Mouse (Mus musculus) liver, adult 2 months (tissue): ENCODE measurements around the gene Vip. TPM values are rescaled to one million over a fixed set of nuclear protein-coding genes. Genes with fewer than 3 reads are reported as not detected.
A peak's percentile ranks its signal among the peaks of the same experiment; 100 is the strongest.

Experiments
- DNase-seq: peaks from one replicate; pipeline ENCODE4 v3.0.0-alpha.2; 2011; ENCODE audit warnings: low read depth, low spot score; ENCODE audit errors: extremely low read depth
- H3K27ac ChIP-seq: fragments of 200-500 bp; replicated peaks from 2 replicates; pipeline ENCODE4 v1.5.1; 2012; ENCODE audit warnings: low read depth, mild to moderate bottlenecking, control low read depth, inconsistent platforms, low read length; ENCODE audit not compliant: insufficient read depth
- H3K27me3 ChIP-seq: fragments of 200-500 bp; 2 replicates; pipeline ENCODE4 v1.6.1; 2012; ENCODE audit warnings: mild to moderate bottlenecking, moderate library complexity, low read length, inconsistent platforms; ENCODE audit not compliant: control insufficient read depth, insufficient read depth
- H3K36me3 ChIP-seq: fragments of 200-500 bp; 2 replicates; pipeline ENCODE4 v1.6.1; 2012; ENCODE audit warnings: low read length, inconsistent platforms; ENCODE audit not compliant: control insufficient read depth, insufficient read depth
- H3K4me1 ChIP-seq: fragments of 200-500 bp; 2 replicates; pipeline ENCODE4 v1.6.1; 2011; ENCODE audit warnings: low read length; ENCODE audit not compliant: control insufficient read depth, insufficient read depth
- H3K4me3 ChIP-seq: fragments of 200-500 bp; 2 replicates; pipeline ENCODE4 v1.5.1; 2011; ENCODE audit warnings: low read depth, mild to moderate bottlenecking, control low read depth, low read length, moderate library complexity; ENCODE audit not compliant: insufficient read depth
- H3K79me2 ChIP-seq: fragments of 200-500 bp; 2 replicates; pipeline ENCODE4 v1.6.1; 2012; ENCODE audit warnings: inconsistent platforms, mild to moderate bottlenecking, low read length, moderate library complexity; ENCODE audit not compliant: control insufficient read depth, insufficient read depth
- H3K9ac ChIP-seq: fragments of 200-500 bp; 2 replicates; pipeline ENCODE4 v1.6.1; 2012; ENCODE audit warnings: low read depth, mild to moderate bottlenecking, control low read depth, inconsistent platforms, low read length
- CTCF ChIP-seq: fragments of 200-500 bp; IDR thresholded peaks from 2 replicates; pipeline ENCODE4 v1.5.1; 2011; ENCODE audit warnings: low read depth, low read length, control low read depth
- POLR2A ChIP-seq: fragments of 200-500 bp; IDR thresholded peaks from 2 replicates; pipeline ENCODE4 v1.6.1; 2011; ENCODE audit warnings: low read length, control low read depth; ENCODE audit not compliant: insufficient read depth; ENCODE audit errors: extremely low read depth
- WGBS: fragments of 180-500 bp; shearing (Covaris S2); methylation state at CpG from one replicate; pipeline ENCODE4 v1.1.7; 2018; 5-methylcytosine and 5-hydroxymethylcytosine counted together
- polyA plus RNA-seq: library from polyadenylated mRNA; depleted of rRNA; stranded (reverse); fragments of >200 nt; gene quantifications from 2 replicates; pipeline ENCODE4 v1.2.3, GENCODE M21; 2012; rRNA removed
- total RNA-seq: library from RNA; depleted of rRNA; stranded (reverse); fragments of >200 nt; gene quantifications from 2 replicates; pipeline ENCODE4 v1.2.3, GENCODE M21; 2014; rRNA removed

Gene Vip
- total RNA-seq (0.07 TPM in 1 of 2 replicates, not detected in the other), polyA plus RNA-seq (not detected in 2 replicates)

DNA sequence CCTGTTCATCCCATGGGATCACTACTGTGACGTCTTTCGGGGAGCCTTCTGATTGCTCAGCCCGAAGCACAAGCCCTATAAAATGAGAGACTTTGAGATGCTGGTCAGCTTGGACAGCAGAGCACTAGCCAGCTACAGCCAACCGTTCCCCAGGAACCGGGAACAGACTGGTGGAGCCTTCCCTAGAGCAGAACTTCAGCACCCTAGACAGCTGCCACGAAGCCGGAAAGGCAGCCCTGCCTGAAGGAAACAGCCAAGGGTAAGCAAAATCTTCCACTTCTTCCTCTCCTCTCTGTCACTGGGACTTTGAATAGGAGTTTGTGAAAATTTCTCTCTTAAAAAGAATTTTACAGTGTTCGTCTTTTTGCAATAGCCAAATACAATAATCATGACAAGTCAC is at the start of gene Vip:
Gene Vip, plus strand, starts transcription at position 107 of the 400 bp plus-strand sequence.
- H3K9ac ChIP-seq: no peak within 1 kb of the TSS
- TF ChIP-seq POLR2A: no peak
- TF ChIP-seq CTCF: no peak
- no peak within 1 kb of the TSS for H3K27ac ChIP-seq
- no peak for DNase-seq
- no peaks in the 10 kb centered on the region for H3K79me2 ChIP-seq
- no peaks in the 10 kb centered on the region for H3K4me1 ChIP-seq
- H3K4me3 ChIP-seq: no peak within 1 kb of the TSS
- no peaks in the 10 kb centered on the region for H3K27me3 ChIP-seq
- WGBS: 27% methylated on average over 8 of the region's 8 CpGs
- H3K36me3 ChIP-seq: no peaks in the 10 kb centered on the region

DNA sequence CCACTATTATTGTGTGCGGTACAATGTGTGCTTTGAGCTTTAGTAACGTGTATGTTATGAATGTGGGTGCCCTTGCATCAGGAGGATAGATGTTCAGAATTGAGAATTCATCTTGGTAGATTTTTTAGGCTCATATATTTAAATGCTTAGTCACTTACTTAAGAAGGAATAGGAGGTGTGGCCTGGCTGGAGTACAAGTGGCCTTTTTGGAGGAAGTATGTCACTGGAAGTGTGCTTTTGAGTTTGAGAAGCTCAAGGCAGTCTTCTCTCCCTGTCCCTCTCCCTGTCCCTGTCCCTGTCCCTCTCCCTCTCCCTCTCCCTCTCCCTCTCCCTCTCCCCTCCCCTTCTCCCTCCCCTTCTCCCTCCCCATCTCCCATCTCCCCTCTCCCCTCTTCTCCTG is 48.0 kb upstream of the Vip start:
- no peaks in the 10 kb centered on the region for H3K36me3 ChIP-seq
- no peaks in the 10 kb centered on the region for H3K79me2 ChIP-seq
- DNase-seq: no peak
- no peak overlapping the region for H3K4me3 ChIP-seq
- WGBS: 92% methylated on average over 2 of the region's 2 CpGs
- H3K27me3 ChIP-seq: no peaks in the 10 kb centered on the region
- H3K9ac ChIP-seq: no peak overlapping the region
- TF ChIP-seq CTCF (no peak), POLR2A (no peak)
- H3K4me1 ChIP-seq: no peaks in the 10 kb centered on the region
- H3K27ac ChIP-seq: no peak overlapping the region

DNA sequence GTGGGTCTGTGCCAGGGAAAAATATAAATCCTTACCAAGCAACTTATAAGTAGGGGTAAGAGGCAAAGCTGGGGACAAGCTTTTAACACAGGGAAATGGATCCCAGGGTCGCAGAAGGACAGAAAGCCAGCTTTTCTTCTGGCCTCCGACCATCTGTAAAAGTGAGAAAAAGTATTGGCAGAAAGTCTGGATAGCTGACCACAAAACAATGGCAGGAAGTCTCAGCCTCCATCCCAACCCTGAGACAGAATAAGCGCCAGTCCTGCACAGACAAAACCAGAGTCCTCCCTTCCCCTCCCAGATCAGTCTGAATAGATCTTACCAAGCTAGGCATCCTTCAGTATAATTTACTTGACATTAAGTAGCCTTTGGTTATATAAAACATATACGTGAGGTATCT is 47.0 kb upstream of the Vip start:
- Histone ChIP-seq H3K27me3 (no peaks in the 10 kb centered on the region), H3K36me3 (no peaks in the 10 kb centered on the region), H3K9ac (no peak overlapping the region), H3K79me2 (no peaks in the 10 kb centered on the region), H3K27ac (peak overlapping the region; percentile 76; the same call in 1 of the 2 replicates), H3K4me3 (no peak overlapping the region), H3K4me1 (no peaks in the 10 kb centered on the region)
- no peak for DNase-seq
- WGBS: 71% methylated on average over 4 of the region's 4 CpGs
- no peak for TF ChIP-seq POLR2A
- TF ChIP-seq CTCF: no peak

DNA sequence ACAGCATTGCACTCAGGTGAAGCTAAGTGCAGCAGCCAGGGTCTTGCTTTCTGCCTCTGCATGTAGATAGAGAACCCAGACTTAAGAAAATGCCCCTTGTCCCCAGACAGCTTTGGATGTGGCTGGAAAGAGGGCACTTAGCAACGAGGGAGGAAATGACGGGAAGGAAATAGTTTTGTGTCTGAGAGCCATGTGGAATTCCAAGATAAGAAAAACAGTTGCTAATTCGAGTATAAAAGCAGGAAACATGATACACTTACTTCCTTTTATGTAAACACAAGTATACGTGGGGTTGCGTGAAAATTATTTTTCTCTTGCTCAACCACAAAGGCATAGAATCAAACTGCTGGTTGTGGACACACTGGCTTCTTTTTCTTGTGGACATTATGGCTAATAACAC is 45.6 kb upstream of the Vip start, which contains the start of gene Myct1:
Gene Myct1, plus strand, starts transcription at position 312 of the 400 bp plus-strand sequence.
- peak within 1 kb of the TSS; percentile 40 for H3K4me3 ChIP-seq
- peak within 1 kb of the TSS; percentile 29 for H3K27ac ChIP-seq
- H3K36me3 ChIP-seq: no peaks in the 10 kb centered on the region
- TF ChIP-seq CTCF: no peak
- TF ChIP-seq POLR2A: no peak
- DNase-seq: peak; percentile 8
- 40% methylated on average over 5 of the region's 5 CpGs for WGBS
- H3K9ac ChIP-seq: no peak within 1 kb of the TSS; the same call in 1 of the 2 replicates
- no peaks in the 10 kb centered on the region for H3K79me2 ChIP-seq
- no peaks in the 10 kb centered on the region for H3K4me1 ChIP-seq
- no peaks in the 10 kb centered on the region for H3K27me3 ChIP-seq

DNA sequence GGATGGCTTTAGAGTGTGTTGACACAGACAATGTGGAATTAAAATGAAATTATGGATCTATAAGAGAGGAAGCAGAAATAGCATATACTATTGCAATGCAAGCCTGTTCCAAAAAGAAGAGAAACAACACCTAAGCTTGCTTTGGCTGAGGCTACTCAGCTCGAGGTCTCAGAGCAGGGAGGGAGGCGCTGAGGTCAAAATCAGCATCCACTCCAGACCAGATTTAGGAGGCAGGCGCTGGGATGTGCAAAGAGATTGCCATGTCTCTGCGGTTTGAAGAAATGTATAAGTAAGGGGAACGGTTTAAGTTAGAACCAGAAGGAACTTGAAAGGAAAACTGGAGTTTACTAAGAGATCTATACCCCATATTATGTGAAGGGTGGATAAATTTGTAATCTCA is 44.6 kb upstream of the Vip start:
- H3K4me1 ChIP-seq: no peaks in the 10 kb centered on the region
- TF ChIP-seq CTCF: no peak
- TF ChIP-seq POLR2A: no peak
- no peak overlapping the region; the same call in 1 of the 2 replicates for H3K9ac ChIP-seq

DNA sequence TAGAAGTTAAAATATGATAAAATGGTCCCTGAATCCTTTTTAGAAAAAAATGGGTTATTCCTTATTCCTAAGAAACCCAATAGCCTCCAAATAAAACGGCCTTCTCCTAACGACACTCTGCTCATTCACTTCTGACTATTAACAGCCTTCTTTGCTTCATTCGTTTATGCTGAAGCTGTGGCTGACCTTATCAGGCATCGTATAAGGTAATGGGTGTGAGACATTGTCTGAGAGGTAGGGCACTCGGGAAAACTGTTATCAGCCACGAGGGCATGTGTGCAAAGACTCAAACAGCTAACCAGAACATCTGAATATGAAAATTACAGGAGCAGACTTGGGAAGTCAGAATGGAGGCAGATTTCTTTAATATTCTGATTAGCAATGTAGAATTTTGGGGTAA is 42.5 kb upstream of the Vip start:
- no peaks in the 10 kb centered on the region for H3K4me1 ChIP-seq
- H3K36me3 ChIP-seq: no peaks in the 10 kb centered on the region
- H3K27me3 ChIP-seq: no peaks in the 10 kb centered on the region
- 45% methylated on average over 6 of the region's 6 CpGs for WGBS
- H3K79me2 ChIP-seq: no peaks in the 10 kb centered on the region
- no peak for DNase-seq
- 0 out of 2 replicates have a peak overlapping the region, but pooled peaks have one; percentile 7 for H3K4me3 ChIP-seq
- no peak overlapping the region for H3K9ac ChIP-seq
- TF ChIP-seq POLR2A (no peak), CTCF (no peak)
- no peak overlapping the region for H3K27ac ChIP-seq

More for the DNA sequence above, 44.6 kb upstream of the Vip start:
- no peak for DNase-seq
- Histone ChIP-seq H3K27me3 (no peaks in the 10 kb centered on the region), H3K36me3 (no peaks in the 10 kb centered on the region), H3K79me2 (no peaks in the 10 kb centered on the region), H3K27ac (peak overlapping the region; percentile 8; the same call in 1 of the 2 replicates), H3K4me3 (peak overlapping the region; percentile 40)
- 59% methylated on average over 5 of the region's 5 CpGs for WGBS
